Mouse (Mus musculus) intestine, postnatal 0 days (tissue): ENCODE data around the gene Ablim1. TPM values are rescaled to one million over a fixed set of nuclear protein-coding genes. Genes with fewer than 3 reads are reported as not detected.

Source experiments
- ATAC-seq: fragments of 200-750 bp; cut with Nextera tagmentation; 2 replicates; pipeline ENCODE4 v1.8.0; 2017; ENCODE audit warnings: mild to moderate bottlenecking, moderate TSS enrichment, moderate library complexity
- H3K27ac ChIP-seq: fragments of 300-500 bp; sonication (generic); 2 replicates; pipeline ENCODE4 v1.5.1; 2014; ENCODE audit warnings: mild to moderate bottlenecking, low read depth, low read length, moderate library complexity
- H3K27me3 ChIP-seq: fragments of 300-500 bp; sonication (generic); replicated peaks from 2 replicates; pipeline ENCODE4 v1.6.1; 2014; ENCODE audit warnings: low read length, mixed read lengths; ENCODE audit not compliant: control insufficient read depth, insufficient read depth
- H3K36me3 ChIP-seq: fragments of 300-500 bp; sonication (generic); 2 replicates; pipeline ENCODE4 v1.6.1; 2014; ENCODE audit warnings: mild to moderate bottlenecking, moderate library complexity; ENCODE audit not compliant: control insufficient read depth, insufficient read depth
- H3K4me1 ChIP-seq: fragments of 300-500 bp; sonication (generic); replicated peaks from 2 replicates; pipeline ENCODE4 v1.6.1; 2014; ENCODE audit warnings: antibody characterized with exemption, low read length, mixed read lengths; ENCODE audit not compliant: control insufficient read depth, insufficient read depth
- H3K4me2 ChIP-seq: fragments of 300-500 bp; sonication (generic); replicated peaks from 2 replicates; pipeline ENCODE4 v1.6.1; 2014; ENCODE audit warnings: low read depth, mild to moderate bottlenecking, moderate library complexity
- H3K4me3 ChIP-seq: fragments of 300-500 bp; sonication (generic); 2 replicates; pipeline ENCODE4 v1.5.1; 2014; ENCODE audit warnings: low read depth, low read length
- H3K9ac ChIP-seq: fragments of 300-500 bp; sonication (generic); 2 replicates; pipeline ENCODE4 v1.6.1; 2014; ENCODE audit warnings: mild to moderate bottlenecking, low read depth, low read length
- H3K9me3 ChIP-seq: fragments of 300-500 bp; sonication (generic); 2 replicates; pipeline ENCODE4 v1.6.1; 2016; ENCODE audit warnings: mixed run types; ENCODE audit not compliant: control insufficient read depth
- CTCF ChIP-seq: sonication (generic); IDR thresholded peaks from 2 replicates; pipeline ENCODE4 v1.5.1; 2016; ENCODE audit warnings: low read depth, mild to moderate bottlenecking, control low read depth, antibody characterized with exemption, moderate library complexity
- WGBS: fragments of 180-500 bp; shearing (Covaris S2); extraction: QIAGEN DNeasy Blood & Tissue Kit; methylation state at CpG from one replicate; pipeline ENCODE4 v1.1.7; 2014; 5-methylcytosine and 5-hydroxymethylcytosine counted together
- polyA plus RNA-seq: library from polyadenylated mRNA; unstranded; fragments of >200 nt; fragmentation: Nextera tagmentation; extraction: Ambion mirVana; gene quantifications from 2 replicates; pipeline ENCODE4 v1.2.1, GENCODE M21; 2015

The Ablim1 gene
- polyA plus RNA-seq, 1 experiment from 2014 or later: 24.4 TPM

GRCm38 (mm10) chr19:57274717-57275116, 40.0 kb downstream of the Ablim1 start:
- no peak for TF ChIP-seq CTCF
- Histone ChIP-seq H3K4me3 (peak overlapping the region; percentile 26), H3K27ac (peak overlapping the region; percentile 83), H3K27me3 (no peaks in the 10 kb centered on the region), H3K9ac (no peak overlapping the region), H3K36me3 (no peaks in the 10 kb centered on the region), H3K9me3 (no peaks in the 10 kb centered on the region), H3K4me1 (0 out of 2 replicates have a peak, but pooled peaks cover 10% of the 10 kb centered on the region), H3K4me2 (peak overlapping the region; percentile 63)
- WGBS: 15% methylated on average over 6 of the region's 6 CpGs
- ATAC-seq: no peak

DNA sequence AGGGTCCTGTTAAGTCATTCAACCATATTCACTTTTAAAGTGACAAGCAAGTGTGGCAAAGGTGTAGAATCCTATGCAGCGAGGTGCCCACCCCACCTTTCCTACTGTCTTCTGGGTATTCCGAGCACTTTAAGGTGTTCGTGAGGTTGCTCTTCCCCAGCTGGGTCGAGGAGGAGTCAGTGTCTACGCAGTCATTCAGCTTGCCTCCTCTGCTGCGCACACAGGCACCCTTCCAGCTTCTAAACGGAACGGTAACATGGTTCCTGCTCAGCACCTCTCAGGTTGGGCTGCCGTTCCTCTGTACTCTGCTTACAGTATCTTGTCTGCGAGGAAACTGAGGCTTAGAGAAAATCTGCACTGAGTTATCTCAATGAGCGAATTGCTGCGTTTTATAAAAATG, 40.4 kb downstream of the Ablim1 start:
- H3K27me3 ChIP-seq: no peaks in the 10 kb centered on the region
- 39% methylated on average over 12 of the region's 12 CpGs for WGBS
- TF ChIP-seq CTCF: no peak
- H3K9ac ChIP-seq: no peak overlapping the region
- no peak for ATAC-seq
- H3K4me2 ChIP-seq: peak overlapping the region; percentile 63
- no peaks in the 10 kb centered on the region for H3K9me3 ChIP-seq
- H3K27ac ChIP-seq: no peak overlapping the region
- H3K36me3 ChIP-seq: no peaks in the 10 kb centered on the region
- 0 out of 2 replicates have a peak, but pooled peaks cover 10% of the 10 kb centered on the region for H3K4me1 ChIP-seq
- peak overlapping the region; percentile 26 for H3K4me3 ChIP-seq

DNA sequence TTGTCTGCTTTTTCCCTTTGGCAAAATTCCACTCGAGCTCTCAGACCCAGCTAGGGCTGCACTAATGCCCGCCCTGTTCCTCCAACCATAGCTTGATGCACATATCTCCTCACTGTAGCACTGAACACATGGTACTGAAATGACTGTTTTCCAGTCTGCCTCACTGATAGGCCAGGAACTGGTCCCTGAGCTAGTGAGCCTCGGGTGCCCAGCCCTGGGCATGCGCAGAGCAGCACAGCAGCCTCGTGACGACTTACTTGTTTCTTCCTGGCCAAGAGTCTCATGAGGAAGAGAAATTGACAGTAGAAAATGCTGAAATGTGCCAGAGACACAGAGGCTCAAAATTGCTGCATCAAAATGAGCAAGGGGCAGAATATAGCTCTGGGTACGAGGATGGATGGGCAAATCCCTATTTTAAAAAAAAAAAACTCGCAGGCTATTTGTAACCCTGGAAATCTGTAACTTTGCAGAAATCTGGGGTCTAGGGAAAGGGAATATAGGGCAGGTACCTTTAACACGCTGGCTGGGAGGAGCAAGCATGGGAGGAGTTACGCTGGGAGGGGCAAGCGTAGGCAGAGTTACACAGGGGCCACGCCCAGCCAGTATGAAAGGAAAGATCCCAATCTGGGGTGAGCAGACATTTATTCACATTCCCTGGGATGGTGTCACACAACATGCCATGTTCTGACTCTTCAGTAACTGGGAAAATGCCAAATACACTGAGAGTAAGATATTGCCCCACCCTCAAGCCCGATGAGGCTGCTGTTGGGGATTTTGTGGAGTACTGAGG, 41.7 kb downstream of the Ablim1 start:
- H3K4me2 ChIP-seq: peak overlapping the region; percentile 44
- H3K4me3 ChIP-seq: no peak overlapping the region
- H3K9me3 ChIP-seq: no peaks in the 10 kb centered on the region
- peak; percentile 60 for ATAC-seq
- H3K27ac ChIP-seq: no peak overlapping the region; the same call in 1 of the 2 replicates
- H3K4me1 ChIP-seq: 0 out of 2 replicates have a peak, but pooled peaks cover 10% of the 10 kb centered on the region
- no peak for TF ChIP-seq CTCF
- H3K36me3 ChIP-seq: no peaks in the 10 kb centered on the region
- WGBS: 41% methylated on average over 13 of the region's 13 CpGs
- no peaks in the 10 kb centered on the region for H3K27me3 ChIP-seq
- no peak overlapping the region for H3K9ac ChIP-seq

GRCm38 (mm10) chr19:57271757-57272156, 43.0 kb downstream of the Ablim1 start:
- Histone ChIP-seq H3K27me3 (no peaks in the 10 kb centered on the region), H3K9me3 (no peaks in the 10 kb centered on the region), H3K9ac (no peak overlapping the region), H3K4me2 (no peak overlapping the region), H3K4me1 (0 out of 2 replicates have a peak, but pooled peaks cover 10% of the 10 kb centered on the region), H3K36me3 (no peaks in the 10 kb centered on the region), H3K4me3 (no peak overlapping the region), H3K27ac (no peak overlapping the region)
- WGBS: 76% methylated on average over 16 of the region's 16 CpGs
- no peak for ATAC-seq
- TF ChIP-seq CTCF: no peak

DNA sequence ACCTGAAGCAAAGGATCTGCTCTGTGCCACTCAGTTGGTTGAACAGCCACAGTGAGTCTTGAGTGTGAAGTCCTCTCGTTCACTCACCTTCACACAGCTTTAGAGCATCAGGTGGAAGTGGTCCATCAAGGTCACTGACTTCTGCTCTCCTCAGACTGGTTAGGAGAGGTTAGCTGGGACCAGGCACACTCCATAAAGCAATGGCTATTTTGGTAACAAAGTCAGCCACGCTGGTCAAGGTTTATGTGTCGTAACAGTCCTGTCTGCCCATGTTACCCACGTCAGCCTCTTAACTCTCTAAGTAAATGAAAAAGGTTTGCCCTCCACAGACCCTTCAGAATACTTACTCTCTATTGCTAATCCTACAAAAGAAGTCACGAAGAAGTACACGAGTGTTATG, 44.0 kb downstream of the Ablim1 start:
- Histone ChIP-seq H3K36me3 (no peaks in the 10 kb centered on the region), H3K27ac (no peak overlapping the region), H3K4me3 (no peak overlapping the region), H3K27me3 (no peaks in the 10 kb centered on the region), H3K4me2 (no peak overlapping the region), H3K9ac (no peak overlapping the region), H3K9me3 (no peaks in the 10 kb centered on the region), H3K4me1 (0 out of 2 replicates have a peak, but pooled peaks cover 10% of the 10 kb centered on the region)
- no peak for ATAC-seq
- no peak for TF ChIP-seq CTCF
- WGBS: 81% methylated on average over 6 of the region's 6 CpGs

DNA sequence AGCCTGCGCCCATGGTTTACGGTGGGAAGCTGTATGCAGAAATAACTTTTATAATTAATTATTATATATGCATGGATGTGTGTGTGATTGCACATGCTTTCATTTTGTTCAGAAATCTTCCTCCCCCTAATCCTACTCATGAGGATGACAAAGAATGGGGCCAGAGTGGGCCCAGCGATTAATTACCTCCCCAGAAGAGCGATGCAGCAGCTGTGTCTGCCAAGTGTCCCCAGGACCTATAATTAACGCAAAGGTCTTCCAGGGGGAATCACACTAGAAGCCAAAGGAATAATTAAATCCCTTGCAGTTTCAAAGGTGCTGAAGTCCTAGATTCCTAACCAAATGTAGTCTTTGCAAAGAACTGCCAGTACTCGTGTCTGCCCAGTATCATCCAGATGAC, 44.9 kb downstream of the Ablim1 start:
- Histone ChIP-seq H3K27ac (no peak overlapping the region), H3K36me3 (no peaks in the 10 kb centered on the region), H3K27me3 (no peaks in the 10 kb centered on the region), H3K9me3 (no peaks in the 10 kb centered on the region), H3K4me1 (0 out of 2 replicates have a peak, but pooled peaks cover 10% of the 10 kb centered on the region), H3K4me2 (no peak overlapping the region), H3K4me3 (no peak overlapping the region), H3K9ac (no peak overlapping the region)
- TF ChIP-seq CTCF: no peak
- WGBS: 75% methylated on average over 6 of the region's 6 CpGs
- ATAC-seq: no peak
